Mouse (Mus musculus) ovary, postnatal 36 days (tissue): Measurements from ENCODE around the gene Gm15056.

Source experiments
- DNase-seq: peaks from one replicate; pipeline ENCODE4 v3.0.0; 2022; ENCODE audit warnings: low spot score, mixed read lengths

Gm15056 gene

DNA sequence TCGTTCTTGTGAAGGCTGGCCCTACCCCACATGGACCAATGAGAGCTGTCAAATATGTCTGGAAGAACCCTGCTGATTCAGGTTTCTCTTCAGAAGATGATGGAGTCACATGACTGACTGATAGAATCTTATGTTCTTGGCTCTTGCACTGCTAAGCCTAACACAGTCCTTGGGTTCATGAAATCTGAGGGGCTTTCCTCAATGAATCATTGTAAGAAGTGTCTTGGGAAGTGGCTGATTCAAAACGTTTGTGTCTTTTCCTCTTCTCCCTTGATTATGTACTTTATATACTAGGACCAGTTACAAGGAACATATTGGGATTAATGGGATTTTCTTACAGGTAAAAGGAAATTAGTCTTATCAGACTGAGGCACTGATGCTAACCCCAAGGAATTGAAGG lies at the start of gene Gm15056:
Gm15056 (minus strand) TSS at position 101 of the 400 bp plus-strand sequence.
- no peak for DNase-seq

GRCm38 (mm10) chr8:20944610-20945009 lies 42.2 kb upstream of the Gm15056 start, which contains the start of gene AY761185:
TSS of gene AY761185 (minus strand) at chr8:20944710.
- no peak for DNase-seq

DNA sequence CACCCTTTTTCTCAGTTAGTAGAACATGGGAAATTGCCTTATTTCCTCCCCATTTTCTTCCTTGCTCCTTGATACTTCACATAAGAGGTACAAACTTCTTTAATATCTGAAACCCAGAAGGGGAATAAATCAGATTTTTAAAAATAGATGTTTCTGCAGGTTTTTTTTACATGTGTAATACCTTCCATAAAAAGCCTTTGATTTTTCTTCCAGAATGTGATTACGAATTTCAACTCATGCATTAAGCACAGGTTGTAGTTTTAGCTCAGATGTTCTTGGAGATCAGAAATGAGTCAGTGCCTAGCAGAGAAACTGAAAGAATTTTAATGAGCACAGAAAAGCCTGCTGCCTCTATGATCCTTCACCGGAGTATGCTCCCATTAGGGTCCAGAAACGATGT lies 19.5 kb upstream of the Gm15056 start, which contains the start of gene Gm6040:
Gm6040 (minus strand) TSS at position 101 of the 400 bp plus-strand sequence.
- DNase-seq, result no peak

- no peak for DNase-seq
Observed at GRCm38 (mm10) chr8:20912288-20912687, 9.9 kb upstream of the Gm15056 start.

DNA sequence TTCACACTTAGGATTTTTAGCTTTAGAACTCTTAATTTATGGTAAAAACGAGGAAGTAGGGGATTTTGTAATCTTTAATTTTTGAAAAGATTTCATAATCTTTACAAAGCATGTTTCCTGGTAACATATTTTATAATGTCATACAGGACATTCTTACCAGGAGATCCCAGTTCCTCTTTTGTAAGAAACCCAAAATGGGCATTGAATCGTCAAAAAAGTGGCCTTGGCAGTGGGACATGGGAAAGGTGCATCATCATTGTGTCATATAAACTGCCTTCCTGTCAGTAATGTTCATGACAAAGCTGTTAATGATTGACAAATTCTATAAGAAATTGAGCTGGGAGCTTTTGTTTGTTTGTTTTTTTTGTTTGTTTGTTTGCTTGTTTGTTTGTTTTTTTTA lies 5.8 kb upstream of the Gm15056 start:
- DNase-seq, result no peak

DNA sequence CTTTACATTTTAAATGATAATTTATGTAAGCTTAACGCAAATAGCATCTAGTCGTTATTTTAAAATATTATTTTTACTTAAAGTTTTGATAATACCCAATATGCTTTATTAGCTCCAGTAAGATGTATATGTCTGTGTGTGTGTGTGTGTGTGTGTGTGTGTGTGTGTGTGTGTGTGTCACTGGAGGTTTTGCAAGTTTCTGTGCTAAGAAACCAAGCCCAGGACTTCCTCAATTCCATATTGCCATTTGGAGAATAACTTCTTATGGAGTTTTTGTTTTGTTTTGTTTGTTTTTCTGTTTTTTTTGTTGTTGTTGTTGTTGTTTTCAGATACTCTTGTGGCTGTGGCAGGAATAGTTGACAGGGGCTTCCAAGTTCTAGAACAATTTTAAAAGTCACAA lies 4.7 kb upstream of the Gm15056 start:
- no peak for DNase-seq

DNA sequence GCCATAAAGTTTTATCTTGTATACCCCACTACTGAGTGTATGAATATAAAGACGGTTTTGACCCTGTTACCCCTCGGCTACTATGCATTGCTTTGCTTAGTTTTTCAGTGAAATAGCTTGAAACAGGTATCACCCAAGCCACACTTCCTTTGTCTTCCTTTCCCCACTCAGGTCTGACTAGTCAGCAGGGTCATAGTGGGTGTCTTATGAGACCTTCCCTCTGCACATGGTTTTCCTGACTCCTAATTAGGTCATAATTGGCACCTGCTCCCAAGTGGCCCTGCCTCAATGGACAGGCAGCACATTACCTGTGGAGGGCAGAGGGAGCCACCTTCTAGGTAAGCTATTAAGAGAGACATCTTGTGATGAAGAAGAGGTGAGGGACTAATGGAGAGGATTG lies 10.1 kb downstream of the Gm15056 start, which contains the start of gene Defb33:
Defb33 (plus strand) TSS at position 301 of the 400 bp plus-strand sequence.
- no peak for DNase-seq

DNA sequence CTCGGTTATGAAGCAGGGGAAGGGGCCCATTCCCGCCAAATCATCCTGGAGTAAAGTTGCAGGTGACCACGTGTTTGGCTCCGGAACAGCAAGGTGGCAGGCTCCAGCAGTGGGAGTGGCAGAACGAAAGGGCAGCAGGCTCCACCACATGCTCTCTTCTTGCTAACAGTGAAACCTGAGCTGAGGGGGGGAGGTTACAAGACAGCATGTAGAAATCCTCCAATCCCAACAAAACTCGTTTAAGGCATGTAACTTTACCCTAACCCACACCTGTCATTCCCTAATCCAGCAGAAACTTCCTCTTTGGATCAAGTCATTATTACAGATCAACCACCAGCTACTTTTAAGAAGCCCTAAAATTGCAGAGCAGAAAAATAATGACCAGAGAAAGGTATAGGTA lies 27.8 kb downstream of the Gm15056 start:
- no peak for DNase-seq
